In genomic region chr4:33731837-33732236, GRCm38 (mm10) we compare ENCODE assay signal across 23 mouse cellular contexts.
DNase-seq lines count a peak whose midpoint lies in the region; ATAC-seq and TF ChIP-seq lines count a peak whose summit lies in the region.
"Had no signal": no experiment of that assay in that cellular context is flagged by ENCODE, and none has a peak within 500 bp of the region (broad histone marks: within the 10 kb centered on the region; RNA-seq: fewer than 3 reads in every experiment).

No protein-coding gene starts in this region.

- no peaks in the 10 kb centered on the region for H3K9me3 ChIP-seq in forebrain, embryonic 12.5 days
- H3K9me3 ChIP-seq in forebrain, embryonic 16.5 days (ENCODE audit: control insufficient read depth, low read length), result no peaks in the 10 kb centered on the region
- no peaks in the 10 kb centered on the region for H3K9me3 ChIP-seq in forebrain, embryonic 15.5 days
- H3K9me3 ChIP-seq in forebrain, embryonic 11.5 days (ENCODE audit: control insufficient read depth, low read length), result no peaks in the 10 kb centered on the region
- no peaks in the 10 kb centered on the region for H3K9me3 ChIP-seq in heart, embryonic 11.5 days (replicated peaks; ENCODE audit: control insufficient read depth, low read length)
- H3K9me3 ChIP-seq: heart, embryonic 15.5 days had no signal

- no peaks in the 10 kb centered on the region for H3K36me3 ChIP-seq in forebrain, embryonic 12.5 days (replicated peaks)
- no peaks in the 10 kb centered on the region for H3K36me3 ChIP-seq in forebrain, embryonic 16.5 days (ENCODE audit: control insufficient read depth, insufficient read depth)
- H3K36me3 ChIP-seq in forebrain, embryonic 15.5 days, result no peaks in the 10 kb centered on the region
- H3K36me3 ChIP-seq in forebrain, embryonic 11.5 days (ENCODE audit: control insufficient read depth, insufficient read depth, low read length), result no peaks in the 10 kb centered on the region
- no peaks in the 10 kb centered on the region for H3K36me3 ChIP-seq in heart, embryonic 11.5 days (ENCODE audit: control insufficient read depth, insufficient read depth, low read length)
- H3K36me3 ChIP-seq: heart, embryonic 15.5 days had no signal

- no peak for TF ChIP-seq POLR2A in brain, embryonic 14.5 days (IDR thresholded peaks at IDR 0.05; ENCODE audit: borderline replicate concordance, extremely low read depth, insufficient read depth, insufficient read length, poor library complexity, severe bottlenecking)

- peak; percentile 39; the same call in 1 of the 2 replicates for ATAC-seq in forebrain, embryonic 12.5 days (ENCODE audit: low FRiP score)
- no peak for ATAC-seq in forebrain, embryonic 16.5 days
- no peak for ATAC-seq in forebrain, embryonic 15.5 days (replicated peaks)
- ATAC-seq in forebrain, embryonic 11.5 days (replicated peaks; ENCODE audit: low FRiP score), result no peak
- ATAC-seq in heart, embryonic 11.5 days (replicated peaks; ENCODE audit: insufficient number of reproducible peaks, low FRiP score, low TSS enrichment), result 0 out of 2 replicates have a peak, but pooled peaks have one; percentile 4
- ATAC-seq: activated CD4-positive, CD25-positive, alpha-beta regulatory T cell, adult 4 months; hindbrain, postnatal 0 days; inflammation-experienced regulatory T-cells, adult 6 months; intestine, embryonic 16.5 days had no signal

- WGBS in forebrain, embryonic 12.5 days, result 50% methylated on average over 4 of the region's 4 CpGs
- WGBS in forebrain, embryonic 16.5 days, result 37% methylated on average over 4 of the region's 4 CpGs
- 27% methylated on average over 4 of the region's 4 CpGs for WGBS in forebrain, embryonic 15.5 days
- 54% methylated on average over 4 of the region's 4 CpGs for WGBS in forebrain, embryonic 11.5 days
- WGBS in heart, embryonic 11.5 days (ENCODE audit: insufficient replicate concordance), result 52% methylated on average over 4 of the region's 4 CpGs

- no peak overlapping the region for H3K9ac ChIP-seq in forebrain, embryonic 12.5 days
- H3K9ac ChIP-seq in forebrain, embryonic 16.5 days (replicated peaks; ENCODE audit: low read depth, low read length), result no peak overlapping the region
- H3K9ac ChIP-seq in forebrain, embryonic 15.5 days (replicated peaks), result no peak overlapping the region
- no peak overlapping the region for H3K9ac ChIP-seq in forebrain, embryonic 11.5 days (ENCODE audit: low read length)
- H3K9ac ChIP-seq in heart, embryonic 11.5 days (ENCODE audit: low read depth, low read length), result no peak overlapping the region
- H3K9ac ChIP-seq: heart, embryonic 15.5 days; hindbrain, embryonic 14.5 days had no signal

- H3K27me3 ChIP-seq in forebrain, embryonic 12.5 days, result no peaks in the 10 kb centered on the region
- no peaks in the 10 kb centered on the region for H3K27me3 ChIP-seq in forebrain, embryonic 16.5 days (replicated peaks; ENCODE audit: control insufficient read depth, insufficient read depth, low read length)
- no peaks in the 10 kb centered on the region for H3K27me3 ChIP-seq in forebrain, embryonic 15.5 days
- H3K27me3 ChIP-seq in forebrain, embryonic 11.5 days (ENCODE audit: control insufficient read depth, insufficient read depth, low read length), result no peaks in the 10 kb centered on the region
- H3K27me3 ChIP-seq in heart, embryonic 11.5 days (ENCODE audit: control insufficient read depth, insufficient read depth, low read length), result no peaks in the 10 kb centered on the region
- H3K27me3 ChIP-seq: heart, embryonic 15.5 days had no signal

- no peak overlapping the region for H3K4me3 ChIP-seq in forebrain, embryonic 12.5 days (replicated peaks)
- no peak overlapping the region for H3K4me3 ChIP-seq in forebrain, embryonic 16.5 days (replicated peaks; ENCODE audit: low read length)
- no peak overlapping the region for H3K4me3 ChIP-seq in forebrain, embryonic 15.5 days
- H3K4me3 ChIP-seq in forebrain, embryonic 11.5 days (ENCODE audit: low read depth, low read length), result no peak overlapping the region
- no peak overlapping the region for H3K4me3 ChIP-seq in heart, embryonic 11.5 days (ENCODE audit: low read depth, low read length)
- H3K4me3 ChIP-seq: heart, embryonic 15.5 days had no signal

- H3K27ac ChIP-seq in forebrain, embryonic 12.5 days, result 0 out of 2 replicates have a peak overlapping the region, but pooled peaks have one; percentile 8
- H3K27ac ChIP-seq in forebrain, embryonic 16.5 days (ENCODE audit: low read length), result no peak overlapping the region
- peak overlapping the region; percentile 21; the same call in 1 of the 2 replicates for H3K27ac ChIP-seq in forebrain, embryonic 15.5 days (replicated peaks)
- H3K27ac ChIP-seq in forebrain, embryonic 11.5 days (ENCODE audit: low read depth, low read length), result no peak overlapping the region
- H3K27ac ChIP-seq in heart, embryonic 11.5 days (ENCODE audit: low read depth, low read length), result peak overlapping the region; percentile 41; the same call in 1 of the 2 replicates
- H3K27ac ChIP-seq: heart, embryonic 15.5 days; hindbrain, embryonic 14.5 days; hindbrain, postnatal 0 days had no signal

- no peak for DNase-seq in forebrain, embryonic 11.5 days (ENCODE audit: low spot score)
- no peak for DNase-seq in heart, adult 8-10 months (ENCODE audit: low spot score)
- peak; percentile 67 for DNase-seq in brain, embryonic 14.5 days (ENCODE audit: low read depth)
- DNase-seq: adrenal gland, adult 8-10 months; adrenal gland, postnatal 25 days; cerebellum, adult 18-20 months; cerebellum, adult 9-10 months; cerebellum, postnatal 14 days; gastrocnemius, postnatal 25 days; heart, postnatal 10 days; heart, postnatal 4 days; kidney, adult 18-20 months; kidney, adult 9 months had no signal

- peaks cover 16% of the 10 kb centered on the region for H3K4me1 ChIP-seq in forebrain, embryonic 12.5 days
- peaks cover 26% of the 10 kb centered on the region for H3K4me1 ChIP-seq in forebrain, embryonic 16.5 days (replicated peaks; ENCODE audit: control insufficient read depth, insufficient read depth, low read length)
- H3K4me1 ChIP-seq in forebrain, embryonic 15.5 days, result peaks cover 34% of the 10 kb centered on the region
- H3K4me1 ChIP-seq in forebrain, embryonic 11.5 days (replicated peaks; ENCODE audit: control insufficient read depth, insufficient read depth, low read length), result no peaks in the 10 kb centered on the region
- H3K4me1 ChIP-seq in heart, embryonic 11.5 days (ENCODE audit: control insufficient read depth, insufficient read depth, low read length), result peaks cover 15% of the 10 kb centered on the region

- no peak for TF ChIP-seq CTCF in brain, embryonic 14.5 days (IDR thresholded peaks at IDR 0.05; ENCODE audit: borderline replicate concordance, extremely low read depth, insufficient read depth, insufficient read length)

- no peak overlapping the region for H3K4me2 ChIP-seq in forebrain, embryonic 12.5 days
- no peak overlapping the region for H3K4me2 ChIP-seq in forebrain, embryonic 16.5 days (ENCODE audit: low read length)
- no peak overlapping the region for H3K4me2 ChIP-seq in forebrain, embryonic 15.5 days (replicated peaks)
- no peak overlapping the region for H3K4me2 ChIP-seq in forebrain, embryonic 11.5 days (ENCODE audit: low read depth, low read length, severe bottlenecking)
- H3K4me2 ChIP-seq in heart, embryonic 11.5 days, result no peak overlapping the region
- H3K4me2 ChIP-seq: heart, embryonic 15.5 days; hindbrain, embryonic 14.5 days had no signal

Comparison
In these comparisons a context has a peak if more than half of its experiments do, and no peak if none do; other contexts are left out.
1. ATAC-seq: peak in forebrain, embryonic 12.5 days (single experiment) and heart, embryonic 11.5 days (single experiment); none in forebrain, embryonic 16.5 days (single experiment), forebrain, embryonic 15.5 days (single experiment) and forebrain, embryonic 11.5 days (single experiment).
2. H3K27ac ChIP-seq: peak in forebrain, embryonic 12.5 days (single experiment), forebrain, embryonic 15.5 days (single experiment) and heart, embryonic 11.5 days (single experiment); none in forebrain, embryonic 16.5 days (single experiment) and forebrain, embryonic 11.5 days (single experiment).